Mouse (Mus musculus) ES-E14 (cell line): ENCODE results near the gene Fryl. TPM values are rescaled to one million over a fixed set of nuclear protein-coding genes. Genes with fewer than 3 reads are reported as not detected.

ENCODE experiments used
- DNase-seq: peaks from one replicate; pipeline ENCODE4 v3.0.0-alpha.2; 2013; ENCODE audit warnings: low read depth, low spot score
- H3K27ac ChIP-seq: 2 replicates; pipeline ENCODE4 v1.5.1; 2012; ENCODE audit warnings: low read depth, mild to moderate bottlenecking, low read length, moderate library complexity, mixed read lengths; ENCODE audit not compliant: poor library complexity, insufficient read depth, severe bottlenecking
- H3K36me3 ChIP-seq: 2 replicates; pipeline ENCODE4 v1.6.1; 2012; ENCODE audit warnings: mild to moderate bottlenecking, low read length, moderate library complexity, mixed read lengths; ENCODE audit not compliant: control insufficient read depth, poor library complexity, insufficient read depth, severe bottlenecking
- H3K4me1 ChIP-seq, 2 experiments: fragments of 150-350 bp in 1 of 2; sonication (generic) in 1 of 2; 2 replicates each; pipeline ENCODE4 v1.6.1; 2012; ENCODE audit warnings: low read length in 2 of 2, mild to moderate bottlenecking in 1 of 2, mixed read lengths in 1 of 2; ENCODE audit not compliant: control insufficient read depth in 2 of 2, insufficient read depth in 2 of 2, poor library complexity in 1 of 2
- H3K4me3 ChIP-seq, 2 experiments: fragments of 150-350 bp in 1 of 2; sonication (generic) in 1 of 2; 2 replicates each; pipeline ENCODE4 v1.5.1; 2012; ENCODE audit warnings: low read length in 2 of 2, low read depth in 1 of 2, mild to moderate bottlenecking in 1 of 2, mixed read lengths in 1 of 2; ENCODE audit not compliant: insufficient read depth in 1 of 2, poor library complexity in 1 of 2, severe bottlenecking in 1 of 2
- H3K9ac ChIP-seq: 2 replicates; pipeline ENCODE4 v1.6.1; 2012; ENCODE audit warnings: low read depth, mild to moderate bottlenecking, low read length, mixed read lengths; ENCODE audit not compliant: poor library complexity, insufficient read depth, severe bottlenecking
- H3K9me3 ChIP-seq: fragments of 150-350 bp; sonication (generic); 2 replicates; pipeline ENCODE4 v1.6.1; 2012; ENCODE audit warnings: low read depth, mild to moderate bottlenecking, low read length; ENCODE audit not compliant: control insufficient read depth, insufficient read depth
- CHD2 ChIP-seq: IDR thresholded peaks from 2 replicates; pipeline ENCODE4 v1.6.1; 2014; ENCODE audit warnings: mild to moderate bottlenecking, low read depth, low read length, inconsistent platforms
- HCFC1 ChIP-seq: IDR thresholded peaks from 2 replicates; pipeline ENCODE4 v1.6.1; 2012; ENCODE audit warnings: low read length, inconsistent platforms, borderline replicate concordance; ENCODE audit not compliant: insufficient read depth
- MAFK ChIP-seq: IDR thresholded peaks from 2 replicates; pipeline ENCODE4 v1.6.1; 2014; ENCODE audit warnings: mild to moderate bottlenecking, low read depth, low read length, inconsistent platforms; ENCODE audit not compliant: insufficient read depth
- ZC3H11A ChIP-seq: IDR thresholded peaks from 2 replicates; pipeline ENCODE4 v1.6.1; 2012; ENCODE audit warnings: low read depth, mild to moderate bottlenecking, inconsistent platforms, low read length, borderline replicate concordance
- ZNF384 ChIP-seq: IDR thresholded peaks from 2 replicates; pipeline ENCODE4 v1.6.1; 2012; ENCODE audit warnings: low read depth, low read length, inconsistent platforms
- in situ Hi-C, 2 experiments: fragments of 600-800 bp; cut with MboI; formaldehyde crosslinking; loops; one replicate each; pipeline ENCODE4 v1.15.1; 2025; ENCODE audit warnings: low sequenced_read_pairs in 2 of 2, inconsistent platforms in 1 of 2; ENCODE audit not compliant: unreplicated experiment in 2 of 2
- total RNA-seq: library from RNA; depleted of rRNA; stranded (reverse); fragments of 300-350 nt; gene quantifications from 2 replicates; pipeline ENCODE4 v1.2.3, GENCODE M21; 2012

Fryl gene
- total RNA-seq, 1 experiment, result 53.3 TPM

DNA sequence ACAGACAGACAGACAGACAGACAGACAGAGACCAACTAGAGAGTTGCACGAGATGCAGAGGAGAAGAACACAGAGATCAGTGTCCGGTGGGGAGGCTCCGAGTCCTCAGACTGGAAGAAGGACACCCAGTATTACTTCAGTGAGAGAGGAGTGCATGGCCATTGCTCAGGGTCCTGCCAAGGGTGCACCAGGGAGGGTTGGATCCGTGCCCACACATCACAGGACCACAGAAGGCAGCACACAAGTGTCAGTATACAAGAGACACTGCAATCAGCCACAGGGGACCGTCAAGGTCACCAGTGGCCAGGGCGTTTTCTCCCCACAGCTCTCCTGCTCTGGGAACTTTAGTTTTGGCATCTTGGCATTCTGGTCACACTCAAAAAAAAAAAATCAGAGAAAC is 125.4 kb downstream of the Fryl start:
- no peaks in the 10 kb centered on the region for H3K9me3 ChIP-seq
- TF ChIP-seq CHD2 (no peak), MAFK (no peak), ZNF384 (no peak), ZC3H11A (no peak), HCFC1 (no peak)
- in situ Hi-C loops, result loop anchor here (10.0 to 25.0 kb wide), 2 partner anchors 244 to 256 kb away; no protein-coding TSS in a partner anchor
- no peaks in the 10 kb centered on the region for H3K4me1 ChIP-seq
- H3K4me3 ChIP-seq, result no peak overlapping the region
- H3K36me3 ChIP-seq, result peaks cover 20% of the 10 kb centered on the region
- H3K9ac ChIP-seq, result no peak overlapping the region
- DNase-seq, result no peak
- H3K27ac ChIP-seq, result no peak overlapping the region

DNA sequence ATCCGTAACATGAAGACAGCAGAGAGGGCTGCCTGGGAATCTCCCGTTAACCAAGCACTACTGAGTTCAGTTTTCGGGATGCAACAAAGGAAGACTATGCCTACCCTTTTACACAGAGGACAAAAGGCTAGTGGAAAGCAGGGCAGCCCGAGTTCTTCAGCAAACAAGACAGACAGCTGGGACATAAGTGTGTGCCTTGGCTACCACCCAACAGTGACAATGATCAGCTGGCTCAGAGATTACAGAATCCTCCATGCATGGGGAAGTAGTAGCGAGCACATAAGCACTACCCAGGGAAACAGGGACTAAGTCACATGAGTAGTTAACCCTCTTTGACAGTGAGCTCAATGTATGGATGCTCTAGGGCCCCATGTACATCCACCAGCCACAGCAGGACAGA is 126.5 kb downstream of the Fryl start:
- no peaks in the 10 kb centered on the region for H3K9me3 ChIP-seq
- no peaks in the 10 kb centered on the region for H3K4me1 ChIP-seq
- no peak overlapping the region for H3K9ac ChIP-seq
- peaks cover 22% of the 10 kb centered on the region for H3K36me3 ChIP-seq
- DNase-seq, result no peak
- no peak for TF ChIP-seq CHD2
- no peak for TF ChIP-seq ZC3H11A
- no peak for TF ChIP-seq MAFK
- no peak for TF ChIP-seq ZNF384
- no peak for TF ChIP-seq HCFC1
- in situ Hi-C loops, result loop anchor here (10.0 to 25.0 kb wide), 2 partner anchors 245 to 257 kb away; no protein-coding TSS in a partner anchor
- no peak overlapping the region for H3K4me3 ChIP-seq
- H3K27ac ChIP-seq, result no peak overlapping the region

DNA sequence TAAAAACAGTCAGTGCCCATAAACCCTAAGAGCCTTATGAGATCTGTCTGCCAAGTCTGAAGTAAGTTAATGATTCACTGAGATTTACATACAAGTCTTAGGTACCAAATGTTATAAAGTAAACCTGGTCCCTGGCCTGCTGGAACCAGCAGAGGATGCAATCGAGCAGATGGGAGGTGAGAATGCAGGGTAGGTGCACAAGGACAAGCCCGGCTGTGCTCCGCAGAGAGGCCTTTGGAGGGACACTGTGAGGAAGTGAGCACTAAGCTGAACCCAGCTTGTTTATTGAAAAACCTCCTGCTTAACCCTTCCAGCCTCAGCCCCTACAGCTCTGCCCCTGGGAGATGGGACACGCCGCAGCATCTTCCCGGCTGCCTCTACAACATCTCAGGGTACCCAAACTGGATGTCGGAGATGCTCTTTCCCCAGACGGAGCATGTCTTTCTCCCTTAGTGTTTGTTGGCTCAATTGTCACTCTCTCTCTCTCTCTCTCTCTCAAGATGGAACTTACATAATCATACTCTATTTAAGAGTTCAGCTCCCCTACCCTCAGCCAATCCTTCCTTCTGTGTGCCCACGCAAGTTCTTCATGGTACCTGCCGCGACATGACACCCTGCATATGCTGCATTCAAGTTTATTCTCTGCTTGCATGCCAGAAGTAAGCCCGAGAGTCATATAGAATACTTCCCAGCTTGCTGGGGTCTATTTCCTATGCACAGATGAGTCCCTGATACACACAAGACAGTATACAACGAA is 136.3 kb downstream of the Fryl start:
- H3K36me3 ChIP-seq, result peaks cover 9% of the 10 kb centered on the region
- no peak overlapping the region for H3K9ac ChIP-seq
- in situ Hi-C loops, result no loop called here
- no peak overlapping the region for H3K4me3 ChIP-seq
- H3K9me3 ChIP-seq, result no peaks in the 10 kb centered on the region
- no peaks in the 10 kb centered on the region for H3K4me1 ChIP-seq
- TF ChIP-seq HCFC1 (no peak), ZC3H11A (no peak), MAFK (no peak), CHD2 (no peak), ZNF384 (no peak)
- no peak for DNase-seq
- no peak overlapping the region for H3K27ac ChIP-seq

DNA sequence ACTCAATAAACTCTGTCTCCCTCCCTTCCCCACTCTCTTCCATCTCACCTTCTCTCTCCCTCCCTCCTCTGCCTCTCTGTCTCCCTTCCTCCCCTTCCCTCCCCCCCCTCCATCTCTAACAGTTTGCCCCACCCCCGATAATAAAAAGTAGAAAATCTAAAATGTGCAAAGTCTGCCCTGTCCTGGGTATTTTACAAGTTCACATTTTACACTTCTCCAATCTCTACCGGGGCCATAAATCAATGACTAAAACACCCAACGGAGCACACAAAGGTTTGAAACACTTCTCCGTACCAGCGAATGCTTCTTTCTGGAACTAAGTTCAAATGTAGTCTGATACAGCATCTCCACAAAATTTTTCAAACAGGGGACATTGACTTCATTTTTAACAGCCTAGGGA is 136.9 kb downstream of the Fryl start:
- in situ Hi-C loops, result no loop called here
- Histone ChIP-seq H3K4me3 (no peak overlapping the region), H3K9ac (no peak overlapping the region), H3K4me1 (no peaks in the 10 kb centered on the region), H3K27ac (no peak overlapping the region), H3K36me3 (peaks cover 9% of the 10 kb centered on the region), H3K9me3 (no peaks in the 10 kb centered on the region)
- no peak for TF ChIP-seq CHD2
- no peak for TF ChIP-seq HCFC1
- TF ChIP-seq ZC3H11A, result no peak
- TF ChIP-seq ZNF384, result no peak
- no peak for TF ChIP-seq MAFK
- DNase-seq, result no peak
